Mouse (Mus musculus) G1E (cell line): ENCODE data around the gene Rab21. TPM values are rescaled to one million over a fixed set of nuclear protein-coding genes. Genes with fewer than 3 reads are reported as not detected.
"Not testable (repeated sequence)": the region's sequence is repeated elsewhere in the genome, so short reads cannot be mapped to it uniquely, and the experiment has no call there.

ENCODE experiments used
- ATAC-seq: 2 replicates; pipeline ENCODE4 v1.8.0; 2016; ENCODE audit warnings: mild to moderate bottlenecking; ENCODE audit not compliant: insufficient number of reproducible peaks, poor library complexity, low FRiP score, severe bottlenecking; ENCODE audit errors: extremely low read depth
- DNase-seq: peaks from one replicate; pipeline ENCODE4 v3.0.0; 2012; ENCODE audit warnings: low spot score
- H3K27me3 ChIP-seq: 2 replicates; pipeline ENCODE4 v1.6.1; 2012; ENCODE audit warnings: mild to moderate bottlenecking, low read length, inconsistent platforms; ENCODE audit not compliant: insufficient read depth
- H3K36me3 ChIP-seq: replicated peaks from 2 replicates; pipeline ENCODE3; 2012; ENCODE audit warnings: mild to moderate bottlenecking, inconsistent platforms
- H3K4me1 ChIP-seq: 2 replicates; pipeline ENCODE4 v1.6.1; 2012; ENCODE audit warnings: low read depth, low read length, inconsistent platforms, mixed read lengths; ENCODE audit not compliant: insufficient read depth
- H3K4me3 ChIP-seq: 2 replicates; pipeline ENCODE4 v1.5.1; 2012; ENCODE audit warnings: low read depth, mild to moderate bottlenecking, inconsistent platforms, low read length, moderate library complexity, mixed read lengths
- H3K9me3 ChIP-seq: replicated peaks from 2 replicates; pipeline ENCODE4 v1.6.1; 2012; ENCODE audit warnings: inconsistent platforms
- CTCF ChIP-seq: IDR thresholded peaks from 2 replicates; pipeline ENCODE4 v1.5.1; 2012; ENCODE audit warnings: low read depth, low read length, inconsistent platforms, mixed read lengths
- GATA1 ChIP-seq: IDR thresholded peaks from 2 replicates; pipeline ENCODE4 v1.6.1; 2012; ENCODE audit warnings: borderline replicate concordance, low read length, inconsistent platforms, mixed read lengths
- GATA2 ChIP-seq: IDR thresholded peaks from 2 replicates; pipeline ENCODE4 v1.6.1; 2012; ENCODE audit warnings: low read depth, low read length, inconsistent platforms, borderline replicate concordance
- POLR2AphosphoS5 ChIP-seq: IDR thresholded peaks from 2 replicates; pipeline ENCODE4 v1.6.1; 2012; ENCODE audit warnings: low read depth, low read length, inconsistent platforms; ENCODE audit not compliant: insufficient replicate concordance
- TAL1 ChIP-seq: conservative IDR thresholded peaks from 2 replicates; pipeline ENCODE4 v1.6.1; 2012; ENCODE audit warnings: low read depth, low read length, inconsistent platforms, mixed read lengths
- polyA plus RNA-seq: library from polyadenylated mRNA; stranded (reverse); fragments of >175 nt; gene quantifications from 2 replicates; pipeline ENCODE4 v1.2.3, GENCODE M21; 2012
- total RNA-seq, 2 experiments: library from RNA; stranded (forward) in 1 of 2; stranded (reverse) in 1 of 2; fragments of 200-1000 nt in 1 of 2; fragments of >200 nt in 1 of 2; fragmentation: Nextera tagmentation in 1 of 2; gene quantifications; 2 replicates each; pipeline ENCODE4 v1.2.3; 2014 to 2017

Rab21 gene
- total and polyA plus RNA-seq, 3 experiments, result 23.5 to 71.5 (median 43.1) TPM

DNA sequence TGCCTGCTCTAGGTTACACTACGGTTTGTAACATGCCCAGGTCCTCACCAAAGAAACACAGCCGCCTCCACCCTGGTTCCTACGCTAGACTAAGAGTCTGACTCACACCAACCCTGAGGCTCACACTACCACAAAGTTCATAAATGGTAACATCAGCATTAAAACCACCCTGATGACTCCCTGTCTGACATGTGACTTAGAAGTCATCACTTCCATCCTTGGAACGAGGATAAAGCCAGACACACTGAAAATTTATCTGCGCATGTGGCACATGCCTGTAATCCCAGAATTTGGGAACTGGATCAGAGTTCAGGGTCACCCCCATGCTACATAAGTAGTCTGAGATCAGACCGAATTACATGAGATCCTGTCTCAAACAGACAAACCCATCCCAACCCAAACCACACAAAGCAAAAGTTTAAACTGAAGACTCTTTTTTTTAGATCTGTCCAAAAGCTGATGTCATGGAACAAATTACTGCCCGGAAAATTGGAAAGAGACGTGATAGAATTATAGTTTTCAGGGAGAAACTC lies 17.1 kb upstream of the Rab21 start:
- H3K36me3 ChIP-seq, result no peaks in the 10 kb centered on the region
- TF ChIP-seq GATA1 (no peak), GATA2 (no peak), TAL1 (no peak), CTCF (no peak), POLR2AphosphoS5 (no peak)
- no peak for DNase-seq
- no peak for ATAC-seq
- H3K27me3 ChIP-seq, result peaks cover 17% of the 10 kb centered on the region
- H3K4me3 ChIP-seq, result no peak overlapping the region
- no peaks in the 10 kb centered on the region for H3K9me3 ChIP-seq
- 0 out of 2 replicates have a peak, but pooled peaks cover 1% of the 10 kb centered on the region for H3K4me1 ChIP-seq

DNA sequence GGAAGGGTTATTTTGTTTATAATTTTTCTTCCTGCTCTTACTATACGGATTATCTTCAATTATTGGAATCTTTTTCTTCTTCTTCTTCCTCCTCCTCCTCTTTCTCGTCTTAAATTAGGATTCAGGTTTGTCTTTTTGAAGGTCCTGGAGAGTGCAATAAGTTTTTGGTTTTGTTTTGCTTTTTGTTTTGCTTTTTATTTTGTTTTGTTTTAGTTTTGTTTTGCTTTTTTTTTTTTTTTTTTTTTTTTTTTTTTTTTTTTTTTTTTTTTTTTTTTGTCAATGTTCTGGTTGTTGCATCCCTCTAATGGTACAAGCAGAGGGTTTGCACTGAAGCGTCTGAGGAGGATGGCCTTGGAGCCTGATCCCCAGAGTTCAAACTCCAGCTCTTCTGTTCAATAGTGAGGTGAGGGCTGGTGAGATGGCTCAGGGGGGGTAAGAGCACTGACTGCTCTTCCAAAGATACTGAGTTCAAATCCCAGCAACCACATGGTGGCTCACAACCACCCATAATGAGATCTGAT lies 13.7 kb upstream of the Rab21 start:
- no peaks in the 10 kb centered on the region for H3K36me3 ChIP-seq
- TF ChIP-seq GATA1, result no peak
- no peaks in the 10 kb centered on the region for H3K9me3 ChIP-seq
- ATAC-seq, result no peak
- peaks cover 11% of the 10 kb centered on the region for H3K4me1 ChIP-seq
- H3K27me3 ChIP-seq, result peaks cover 25% of the 10 kb centered on the region
- DNase-seq, result no peak
- H3K4me3 ChIP-seq, result no peak overlapping the region

DNA sequence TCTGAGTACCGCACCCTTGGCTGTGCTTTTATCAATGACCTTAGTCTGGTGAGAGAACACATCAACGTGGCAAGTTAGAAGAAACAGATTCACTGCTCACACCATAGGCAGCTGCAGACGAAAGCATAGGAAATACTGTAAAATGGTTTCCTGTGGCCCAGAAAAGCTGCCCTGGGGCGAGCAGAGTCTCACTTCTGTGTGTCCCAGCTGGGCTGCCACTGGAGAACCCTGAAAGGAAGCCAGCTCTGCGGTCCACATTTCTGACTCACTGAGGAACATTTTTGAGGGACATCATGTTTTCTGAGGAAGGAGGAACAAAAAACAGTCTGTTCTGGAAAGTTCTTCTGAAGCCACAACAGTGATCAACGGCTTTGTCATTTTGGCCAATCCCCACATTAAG lies 13.1 kb upstream of the Rab21 start:
- peaks cover 22% of the 10 kb centered on the region for H3K27me3 ChIP-seq
- H3K4me3 ChIP-seq, result no peak overlapping the region
- H3K36me3 ChIP-seq, result no peaks in the 10 kb centered on the region
- no peak for DNase-seq
- no peaks in the 10 kb centered on the region for H3K9me3 ChIP-seq
- ATAC-seq, result no peak
- no peak for TF ChIP-seq GATA2
- H3K4me1 ChIP-seq, result peaks cover 11% of the 10 kb centered on the region

GRCm38 (mm10) chr10:115323295-115323694 lies 7.9 kb upstream of the Rab21 start:
- peaks cover 26% of the 10 kb centered on the region for H3K4me1 ChIP-seq
- TF ChIP-seq CTCF, result peak; percentile 52
- TF ChIP-seq GATA2, result no peak
- H3K4me3 ChIP-seq, result no peak overlapping the region
- ATAC-seq (no peak; the same call in 1 of the 2 replicates), DNase-seq (peak; percentile 23)
- no peaks in the 10 kb centered on the region for H3K9me3 ChIP-seq
- peaks cover 18% of the 10 kb centered on the region for H3K27me3 ChIP-seq
- no peaks in the 10 kb centered on the region for H3K36me3 ChIP-seq

DNA sequence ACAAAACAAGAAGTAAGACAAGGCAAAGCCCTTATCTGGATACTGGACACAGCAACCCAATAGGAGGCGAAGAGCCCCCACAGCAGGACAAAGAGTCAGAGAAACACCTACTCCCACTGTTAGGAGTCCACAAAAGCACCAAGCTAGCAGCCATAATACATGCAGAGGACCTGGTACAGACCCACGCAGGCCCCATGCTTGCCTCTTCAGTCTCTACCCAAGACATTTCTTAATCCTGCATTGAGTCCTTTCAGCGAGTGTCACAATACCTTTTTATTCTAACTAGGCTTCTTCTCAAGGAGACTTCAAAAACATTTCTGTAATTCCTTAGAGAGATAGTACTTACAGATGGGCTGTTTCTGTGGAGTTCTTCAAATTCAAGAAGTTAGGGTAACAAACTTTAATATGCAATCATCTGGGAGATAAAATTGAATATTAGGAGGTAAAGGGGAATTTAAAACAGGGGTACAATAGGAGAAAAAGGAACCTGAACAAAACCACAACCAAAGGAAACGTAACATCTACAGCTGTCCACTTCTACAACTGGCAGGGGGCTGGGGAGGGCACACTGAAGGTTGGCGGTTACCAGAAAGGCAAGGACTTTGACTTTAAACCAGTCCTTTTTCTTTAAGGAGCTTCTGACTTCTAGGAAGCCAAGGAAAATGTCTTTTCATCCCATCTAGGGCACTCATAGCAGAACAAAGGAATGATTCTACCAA lies 6.1 kb upstream of the Rab21 start:
- H3K9me3 ChIP-seq, result no peaks in the 10 kb centered on the region
- DNase-seq (no peak), ATAC-seq (no peak)
- peaks cover 21% of the 10 kb centered on the region for H3K4me1 ChIP-seq
- peaks cover 18% of the 10 kb centered on the region for H3K27me3 ChIP-seq
- H3K36me3 ChIP-seq, result no peaks in the 10 kb centered on the region
- TF ChIP-seq GATA2 (no peak), POLR2AphosphoS5 (no peak), TAL1 (no peak), GATA1 (no peak), CTCF (no peak)
- no peak overlapping the region for H3K4me3 ChIP-seq

GRCm38 (mm10) chr10:115318388-115318787 lies 3.0 kb upstream of the Rab21 start:
- not testable (repeated sequence) for H3K4me3 ChIP-seq, H3K27me3 ChIP-seq, DNase-seq, H3K9me3 ChIP-seq, ATAC-seq, H3K36me3 ChIP-seq
- peaks cover 30% of the 10 kb centered on the region for H3K4me1 ChIP-seq

GRCm38 (mm10) chr10:115316313-115316712 lies 919 bp upstream of the Rab21 start:
- no peak for ATAC-seq
- TF ChIP-seq GATA2 (no peak), CTCF (no peak), POLR2AphosphoS5 (no peak), TAL1 (no peak)
- H3K4me3 ChIP-seq, result no peak overlapping the region; the same call in 1 of the 2 replicates
- H3K4me1 ChIP-seq, result peaks cover 40% of the 10 kb centered on the region
- peaks cover 23% of the 10 kb centered on the region for H3K36me3 ChIP-seq
- no peaks in the 10 kb centered on the region for H3K9me3 ChIP-seq
- DNase-seq, result no peak
- no peaks in the 10 kb centered on the region for H3K27me3 ChIP-seq
